Mouse (Mus musculus): ENCODE measurements around the gene Baiap2l2.

DNA sequence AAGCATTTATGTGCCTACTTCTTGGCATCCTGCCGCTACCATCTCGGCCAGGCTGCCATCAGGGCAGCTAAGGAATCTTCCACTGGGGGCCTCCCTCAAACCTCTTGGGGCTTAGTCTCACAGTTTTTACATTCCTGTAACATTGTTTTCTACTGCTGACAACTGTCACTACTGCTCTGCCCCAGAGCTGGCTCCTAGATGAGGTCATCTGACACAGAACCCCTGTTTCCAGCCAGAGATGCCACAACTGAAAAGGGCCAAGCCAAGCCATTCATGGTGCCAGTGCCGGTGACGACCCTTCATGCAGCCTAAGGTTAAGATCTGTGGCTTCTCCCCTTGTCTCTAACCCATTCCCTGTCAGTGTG is 38.4 kb upstream of the Baiap2l2 start:
- no peak for TF ChIP-seq CTCF (IDR thresholded peaks at IDR 0.05; ENCODE audit: control insufficient read depth, insufficient read depth, low read length)
- no peak for TF ChIP-seq POLR2A (IDR thresholded peaks at IDR 0.05; ENCODE audit: borderline replicate concordance, control insufficient read depth, low read depth, low read length)

Measured in bone marrow, adult 2 months (tissue).